ENCODE assay signal across 9 mouse cellular contexts in genomic region chr10:3332880-3333279, GRCm38 (mm10). TPM values are rescaled to one million over a fixed set of nuclear protein-coding genes. Genes with fewer than 3 reads are reported as not detected.
DNase-seq lines count a peak whose midpoint lies in the region; ATAC-seq and TF ChIP-seq lines count a peak whose summit lies in the region.
"Had no signal": no experiment of that assay in that cellular context is flagged by ENCODE, and none has a peak within 500 bp of the region (broad histone marks: within the 10 kb centered on the region; RNA-seq: fewer than 3 reads in every experiment).

No protein-coding gene starts in this region.

- H3K9me3 ChIP-seq in CH12.LX (replicated peaks; ENCODE audit: low read length), result peaks cover 3% of the 10 kb centered on the region
- peaks cover 4% of the 10 kb centered on the region; the same call in 1 of the 2 replicates for H3K9me3 ChIP-seq in embryonic facial prominence, embryonic 12.5 days
- H3K9me3 ChIP-seq in heart, postnatal 0 days (replicated peaks; ENCODE audit: control insufficient read depth, low read length), result no peaks in the 10 kb centered on the region
- H3K9me3 ChIP-seq: heart, embryonic 13.5 days had no signal

- 13% methylated on average over 3 of the region's 3 CpGs for WGBS in embryonic facial prominence, embryonic 12.5 days
- 23% methylated on average over 3 of the region's 3 CpGs for WGBS in heart, postnatal 0 days

- no peak overlapping the region for H3K9ac ChIP-seq in CH12.LX (ENCODE audit: insufficient read depth, low read depth)
- H3K9ac ChIP-seq in embryonic facial prominence, embryonic 12.5 days, result no peak overlapping the region
- no peak overlapping the region for H3K9ac ChIP-seq in heart, postnatal 0 days (replicated peaks; ENCODE audit: low read depth, low read length)
- H3K9ac ChIP-seq: heart, embryonic 13.5 days had no signal

- no peaks in the 10 kb centered on the region for H3K27me3 ChIP-seq in CH12.LX (replicated peaks)
- H3K27me3 ChIP-seq in embryonic facial prominence, embryonic 12.5 days, result no peaks in the 10 kb centered on the region
- H3K27me3 ChIP-seq in heart, postnatal 0 days (ENCODE audit: control insufficient read depth, insufficient read depth, low read length), result no peaks in the 10 kb centered on the region
- H3K27me3 ChIP-seq: heart, embryonic 13.5 days had no signal

- DNase-seq in CH12.LX (ENCODE audit: extremely low read depth), result peak; percentile 70
- DNase-seq in adrenal gland, postnatal 4 days (ENCODE audit: low spot score in 2 of 2), result peak; percentile 15 to 50
- DNase-seq in heart, postnatal 0 days (ENCODE audit: low spot score), result peak; percentile 59
- peak; percentile 57 to 88 for DNase-seq in kidney, postnatal 36 days
- peak; percentile 59 to 66 for DNase-seq in lung, adult 18-20 months
- peak; percentile 44 for DNase-seq in ovary, postnatal 10 days (ENCODE audit: low spot score)
- peak; percentile 25 to 61 for DNase-seq in urinary bladder, adult 18-20 months (ENCODE audit: low spot score in 2 of 2)

- H3K4me1 ChIP-seq in CH12.LX (ENCODE audit: control insufficient read depth in 1 of 2, insufficient read depth in 2 of 2), result peaks cover 2 to 10% of the 10 kb centered on the region in 2 experiments; a peak in 3 of 4 replicates
- H3K4me1 ChIP-seq in embryonic facial prominence, embryonic 12.5 days, result no peaks in the 10 kb centered on the region
- peaks cover 11% of the 10 kb centered on the region; the same call in 1 of the 2 replicates for H3K4me1 ChIP-seq in heart, postnatal 0 days (ENCODE audit: control insufficient read depth, insufficient read depth)

- ATAC-seq in embryonic facial prominence, embryonic 12.5 days (ENCODE audit: insufficient number of reproducible peaks, insufficient read depth, low FRiP score, low TSS enrichment), result peak; percentile 56; the same call in 1 of the 2 replicates
- no peak for ATAC-seq in heart, postnatal 0 days (ENCODE audit: insufficient read depth, low read depth)

- H3K4me3 ChIP-seq in CH12.LX (replicated peaks in 1 of 3; ENCODE audit: low read depth in 2 of 3, low read length in 2 of 3, poor library complexity in 1 of 3), result no peak overlapping the region
- no peak overlapping the region for H3K4me3 ChIP-seq in embryonic facial prominence, embryonic 12.5 days
- H3K4me3 ChIP-seq in heart, postnatal 0 days (ENCODE audit: low read depth, low read length), result no peak overlapping the region
- H3K4me3 ChIP-seq: heart, embryonic 13.5 days had no signal

- in situ Hi-C loops in CH12.LX (cut with MboI; ENCODE audit: low pct_ligation_motif_present, low pct_unique_long_range_greater_than_20kb, low sequenced_read_pairs), result loop anchor here (5.0 to 25.0 kb wide), 2 partner anchors 194 to 604 kb away; no protein-coding TSS in a partner anchor

- TF ChIP-seq POLR2A in CH12.LX (IDR thresholded peaks at IDR 0.05; ENCODE audit: low read depth, low read length), result no peak

- no peaks in the 10 kb centered on the region for H3K79me2 ChIP-seq in CH12.LX (replicated peaks; ENCODE audit: control insufficient read depth, extremely low read depth, insufficient read depth, poor library complexity, severe bottlenecking)

- TF ChIP-seq EP300 in CH12.LX (IDR thresholded peaks at IDR 0.05; ENCODE audit: low read length), result no peak
- TF ChIP-seq EP300 in heart, postnatal 0 days (IDR thresholded peaks at IDR 0.05; ENCODE audit: low read depth), result no peak

- peak; percentile 81 to 87 for TF ChIP-seq CTCF in CH12.LX (conservative IDR thresholded peaks at IDR 0.05 in 1 of 2, IDR thresholded peaks at IDR 0.05 in 1 of 2; ENCODE audit: low read depth in 2 of 2, low read length in 2 of 2)
- TF ChIP-seq CTCF in heart, postnatal 0 days (IDR thresholded peaks at IDR 0.05; ENCODE audit: low read depth), result peak; percentile 93

- dilution Hi-C loops in CH12.LX (cut with MboI; ENCODE audit: extremely low pct_ligation_motif_present, extremely low pct_unique_long_range_greater_than_20kb, low sequenced_read_pairs), result no loop called here

- H3K36me3 ChIP-seq in CH12.LX (replicated peaks in 1 of 2; ENCODE audit: control insufficient read depth in 1 of 2, insufficient read depth in 1 of 2, low read length in 1 of 2), result no peaks in the 10 kb centered on the region
- no peaks in the 10 kb centered on the region for H3K36me3 ChIP-seq in embryonic facial prominence, embryonic 12.5 days
- no peaks in the 10 kb centered on the region for H3K36me3 ChIP-seq in heart, postnatal 0 days (replicated peaks; ENCODE audit: control insufficient read depth, insufficient read depth, low read length)
- H3K36me3 ChIP-seq: heart, embryonic 13.5 days had no signal

- H3K4me2 ChIP-seq in CH12.LX (ENCODE audit: insufficient read depth, low read depth, poor library complexity, severe bottlenecking), result no peak overlapping the region
- no peak overlapping the region for H3K4me2 ChIP-seq in embryonic facial prominence, embryonic 12.5 days (replicated peaks)
- no peak overlapping the region for H3K4me2 ChIP-seq in heart, postnatal 0 days (ENCODE audit: low read depth, low read length)
- H3K4me2 ChIP-seq: heart, embryonic 13.5 days had no signal

- no peak overlapping the region for H3K27ac ChIP-seq in CH12.LX (ENCODE audit: insufficient read depth, low read depth)
- no peak overlapping the region for H3K27ac ChIP-seq in embryonic facial prominence, embryonic 12.5 days
- H3K27ac ChIP-seq in heart, postnatal 0 days (ENCODE audit: low read depth), result no peak overlapping the region
- H3K27ac ChIP-seq: heart, embryonic 13.5 days had no signal

- TF ChIP-seq RAD21 in CH12.LX (IDR thresholded peaks at IDR 0.05; ENCODE audit: low read depth, low read length), result peak; percentile 85

TF ChIP-seq in CH12.LX, 34 proteins besides CTCF, POLR2A, EP300 and RAD21:
- TF ChIP-seq SMC3 (IDR thresholded peaks at IDR 0.05; ENCODE audit: low read depth, low read length) (peak; percentile 85), ZC3H11A (IDR thresholded peaks at IDR 0.05; ENCODE audit: low read depth, low read length) (peak; percentile 64; the same call in 1 of the 2 replicates), USF1 (IDR thresholded peaks at IDR 0.05; ENCODE audit: low read depth, low read length) (no peak), MYC (IDR thresholded peaks at IDR 0.05; ENCODE audit: low read depth, low read length) (no peak), MAZ (IDR thresholded peaks at IDR 0.05; ENCODE audit: low read depth, low read length) (no peak), NRF1 (IDR thresholded peaks at IDR 0.05; ENCODE audit: low read depth, low read length) (no peak), JUND (conservative IDR thresholded peaks at IDR 0.05; ENCODE audit: low read depth, low read length) (no peak), ZMIZ1 (IDR thresholded peaks at IDR 0.05; ENCODE audit: low read depth, low read length) (no peak), BHLHE40 (IDR thresholded peaks at IDR 0.05; ENCODE audit: low read depth, low read length) (no peak), USF2 (conservative IDR thresholded peaks at IDR 0.05; ENCODE audit: low read depth, low read length) (no peak), ZKSCAN1 (IDR thresholded peaks at IDR 0.05; ENCODE audit: borderline replicate concordance, low read depth, low read length) (no peak), E2F4 (IDR thresholded peaks at IDR 0.05; ENCODE audit: insufficient replicate concordance, low read depth, low read length) (no peak)

RNA-seq across cellular contexts. Expression of gene Ppp1r14c, which starts 33.0 kb away (rescaled TPM):
- total RNA-seq in CH12.LX (2012; rRNA removed) (not detected in 2 replicates), CH12.LX (2014; rRNA removed) (not detected in 2 replicates)
- polyA plus RNA-seq in CH12.LX (2012; ENCODE audit: insufficient read length, low read depth), result not detected in 2 replicates
- total RNA-seq in adrenal gland, postnatal 4 days (2021), result 10 to 100 TPM in 1 of 2 experiments, 1 to 10 TPM in 1; 8.3 to 13.6 TPM
- 5.1 and 5.5 TPM in 2 replicates for polyA plus RNA-seq in embryonic facial prominence, embryonic 12.5 days (2016; fragmentation: Nextera tagmentation; extraction: Ambion mirVana)
- 269 and 288 TPM in 2 replicates for total RNA-seq in heart, postnatal 0 days (2014; rRNA removed; ENCODE audit: low replicate concordance)
- 325 and 334 TPM in 2 replicates for polyA plus RNA-seq in heart, postnatal 0 days (2015; fragmentation: Nextera tagmentation; extraction: Ambion mirVana)

Comparison
In these comparisons a context has a peak if more than half of its experiments do, and no peak if none do; other contexts are left out.
1. RNA of gene Ppp1r14c, which starts 33.0 kb away (total RNA-seq): 269 to 288 TPM in heart, postnatal 0 days; 8.3 to 13.6 TPM in adrenal gland, postnatal 4 days and not detected in CH12.LX; every median in the first group is over 10 times any median in the second.
2. Peak in every context shown above with its lines, with median percentiles within 50 percentile points of each other: DNase-seq.